8 mouse cellular contexts compared by ENCODE assay signal in the genomic region with DNA sequence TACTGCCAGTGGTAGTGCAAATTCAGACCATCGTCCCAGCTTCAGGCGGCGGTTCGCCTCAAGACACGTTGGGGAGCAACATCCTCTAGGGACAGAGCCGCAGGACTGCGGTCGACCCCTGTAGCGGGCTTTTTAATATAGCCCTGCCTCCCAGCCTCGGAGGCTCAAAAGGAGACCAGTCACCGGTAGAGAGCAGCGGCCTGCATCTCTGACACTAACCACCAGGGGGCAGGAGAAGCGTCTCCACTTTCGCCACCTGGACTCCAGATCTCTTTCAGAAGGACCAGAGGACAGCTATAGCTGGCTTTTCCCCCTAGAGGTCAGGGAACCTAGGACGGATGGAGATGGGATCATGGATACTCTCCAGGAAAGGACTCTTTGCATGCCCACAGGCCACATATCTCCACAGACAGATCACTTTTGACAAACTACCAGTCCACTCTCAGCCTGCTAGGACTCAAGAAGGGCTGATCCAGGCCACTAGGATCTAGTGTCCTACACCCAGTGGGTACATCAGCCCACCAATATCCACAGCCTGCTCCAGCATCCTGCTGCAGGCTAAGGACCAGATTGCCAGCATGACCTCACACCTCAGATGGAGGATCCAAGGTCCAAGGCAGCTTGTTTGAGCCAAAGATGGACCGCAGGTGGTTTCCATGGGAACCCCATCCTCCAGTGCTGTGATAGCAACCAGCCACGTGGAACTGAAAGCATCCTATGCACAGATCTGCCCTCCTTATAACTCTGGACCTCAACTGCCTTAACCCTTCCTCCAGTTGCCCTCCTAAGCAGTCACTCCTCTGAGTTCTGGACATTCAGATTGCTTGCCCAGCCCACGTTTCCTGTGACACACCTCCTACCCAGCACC.
A peak's percentile ranks its signal among the peaks of the same experiment; 100 is the strongest.
DNase-seq lines count a peak whose midpoint lies in the region; ATAC-seq lines count a peak whose summit lies in the region.

No protein-coding gene starts in this region.

- H3K27me3 ChIP-seq in intestine, embryonic 14.5 days (replicated peaks; ENCODE audit: control insufficient read depth, insufficient read depth, low read length) = peaks cover 46% of the 10 kb centered on the region
- H3K27me3 ChIP-seq in midbrain, embryonic 10.5 days (ENCODE audit: low read depth, poor library complexity, severe bottlenecking) = peaks cover 59% of the 10 kb centered on the region

- H3K4me1 ChIP-seq in intestine, embryonic 14.5 days (replicated peaks; ENCODE audit: control insufficient read depth, insufficient read depth, low read length) = peaks cover 14% of the 10 kb centered on the region; the same call in 1 of the 2 replicates
- H3K4me1 ChIP-seq in midbrain, embryonic 10.5 days = peaks cover 48% of the 10 kb centered on the region

- intact Hi-C loops in left cerebral cortex, postnatal 25 days (cut with DNase I) = no loop called here

- peak overlapping the region; percentile 48 for H3K4me2 ChIP-seq in intestine, embryonic 14.5 days (ENCODE audit: low read length)

- H3K27ac ChIP-seq in intestine, embryonic 14.5 days (ENCODE audit: low read depth) = no peak overlapping the region
- H3K27ac ChIP-seq in midbrain, embryonic 10.5 days (replicated peaks) = peak overlapping the region; percentile 73

- WGBS in intestine, embryonic 14.5 days = 13% methylated on average over 18 of the region's 18 CpGs
- WGBS in midbrain, embryonic 10.5 days = 13% methylated on average over 18 of the region's 18 CpGs

- no peak overlapping the region for H3K9ac ChIP-seq in intestine, embryonic 14.5 days (ENCODE audit: low read length)

- H3K4me3 ChIP-seq in intestine, embryonic 14.5 days (ENCODE audit: low read depth, low read length) = peak overlapping the region; percentile 16; the same call in 1 of the 2 replicates
- H3K4me3 ChIP-seq in midbrain, embryonic 10.5 days = peak overlapping the region; percentile 46

- H3K9me3 ChIP-seq in intestine, embryonic 14.5 days (ENCODE audit: control insufficient read depth, low read length) = no peaks in the 10 kb centered on the region
- H3K9me3 ChIP-seq in midbrain, embryonic 10.5 days (replicated peaks) = no peaks in the 10 kb centered on the region

- no peaks in the 10 kb centered on the region for H3K36me3 ChIP-seq in intestine, embryonic 14.5 days (ENCODE audit: control insufficient read depth, insufficient read depth, low read length)
- H3K36me3 ChIP-seq in midbrain, embryonic 10.5 days = peaks cover 30% of the 10 kb centered on the region

- ATAC-seq in intestine, embryonic 14.5 days (replicated peaks; ENCODE audit: low FRiP score, low TSS enrichment, low read depth) = 0 out of 2 replicates have a peak, but pooled peaks have one; percentile 48
- ATAC-seq in activated CD4-positive, CD25-positive, alpha-beta regulatory T cell, adult 4 months = no peak

- peak; percentile 83 for DNase-seq in adrenal gland, adult 2 months
- peak; percentile 90 for DNase-seq in embryo, embryonic 10 days (ENCODE audit: low spot score)
- peak; percentile 68 for DNase-seq in gastrocnemius, postnatal 25 days
- DNase-seq in intestine, embryonic 14.5 days (ENCODE audit: low spot score) = peak; percentile 92
- DNase-seq in left cerebral cortex, postnatal 25 days (ENCODE audit: low spot score in 2 of 2) = peak; percentile 82 to 87
- DNase-seq in midbrain, embryonic 10.5 days (ENCODE audit: low spot score) = peak; percentile 87
- DNase-seq in right cerebral cortex, postnatal 4 days = peak; percentile 84
